ENCODE assay signal across 12 mouse cellular contexts in the genomic region with DNA sequence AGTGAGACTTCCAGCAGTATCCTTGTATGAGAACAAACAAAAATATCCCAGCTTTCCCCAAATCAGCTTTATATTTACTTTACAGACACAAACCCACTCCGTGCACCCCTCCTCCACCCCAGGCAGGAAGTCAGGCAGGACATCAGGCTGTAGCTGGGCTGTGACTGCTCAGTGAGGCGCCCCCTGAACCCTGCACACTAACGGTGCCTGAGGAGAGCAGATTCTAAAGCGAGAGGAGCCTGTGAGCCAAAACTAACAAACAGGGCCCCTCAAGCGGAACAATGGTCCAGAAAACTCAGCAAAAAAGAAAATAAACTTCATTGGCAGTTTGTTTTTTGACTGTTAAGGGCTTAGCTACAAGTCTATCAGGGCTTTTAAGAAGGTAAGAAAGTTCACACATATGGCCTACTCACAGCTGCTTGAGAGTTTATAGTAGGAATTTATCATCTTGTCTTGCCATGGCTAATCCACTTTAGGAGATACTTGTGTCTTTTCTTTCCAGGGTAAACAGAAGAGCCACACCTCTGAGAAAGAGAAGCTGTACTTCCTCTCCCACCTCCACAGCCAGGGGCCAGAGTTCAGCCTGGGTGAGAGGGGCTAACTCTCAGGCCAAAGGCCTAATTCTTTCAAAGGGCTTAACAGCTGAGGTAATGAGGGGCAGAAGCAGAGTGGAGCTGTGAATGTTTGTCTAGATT.
DNase-seq lines count a peak whose midpoint lies in the region; ATAC-seq lines count a peak whose summit lies in the region.
"Had no signal": no experiment of that assay in that cellular context is flagged by ENCODE, and none has a peak within 500 bp of the region (broad histone marks: within the 10 kb centered on the region; RNA-seq: fewer than 3 reads in every experiment).

No protein-coding gene starts in this region.

- H3K4me2 ChIP-seq in neural tube, embryonic 15.5 days = no peak overlapping the region
- H3K4me2 ChIP-seq in embryonic facial prominence, embryonic 14.5 days (ENCODE audit: low read depth, low read length) = no peak overlapping the region
- no peak overlapping the region for H3K4me2 ChIP-seq in neural tube, embryonic 11.5 days (ENCODE audit: low read depth)

- H3K4me1 ChIP-seq in neural tube, embryonic 15.5 days = no peaks in the 10 kb centered on the region
- peaks cover 7% of the 10 kb centered on the region for H3K4me1 ChIP-seq in embryonic facial prominence, embryonic 14.5 days (ENCODE audit: control insufficient read depth, insufficient read depth, low read length)
- no peaks in the 10 kb centered on the region for H3K4me1 ChIP-seq in neural tube, embryonic 11.5 days (ENCODE audit: control insufficient read depth, insufficient read depth, low read length)

- no peaks in the 10 kb centered on the region for H3K36me3 ChIP-seq in neural tube, embryonic 15.5 days
- H3K36me3 ChIP-seq in embryonic facial prominence, embryonic 14.5 days (ENCODE audit: control insufficient read depth, insufficient read depth, low read length) = no peaks in the 10 kb centered on the region
- no peaks in the 10 kb centered on the region for H3K36me3 ChIP-seq in neural tube, embryonic 11.5 days (ENCODE audit: control insufficient read depth, insufficient read depth, low read length)

- no peak for ATAC-seq in neural tube, embryonic 15.5 days (ENCODE audit: low FRiP score)
- ATAC-seq in embryonic facial prominence, embryonic 14.5 days (ENCODE audit: low read depth) = peak; percentile 65; the same call in 1 of the 2 replicates
- no peak for ATAC-seq in neural tube, embryonic 11.5 days (ENCODE audit: insufficient read depth, low FRiP score, low TSS enrichment)
- ATAC-seq: forebrain, embryonic 16.5 days had no signal

- H3K9me3 ChIP-seq in neural tube, embryonic 15.5 days (replicated peaks) = no peaks in the 10 kb centered on the region
- no peaks in the 10 kb centered on the region for H3K9me3 ChIP-seq in embryonic facial prominence, embryonic 14.5 days (ENCODE audit: control insufficient read depth, low read length)
- no peaks in the 10 kb centered on the region for H3K9me3 ChIP-seq in neural tube, embryonic 11.5 days (ENCODE audit: control insufficient read depth, low read length)

- H3K4me3 ChIP-seq in neural tube, embryonic 15.5 days (replicated peaks) = no peak overlapping the region
- H3K4me3 ChIP-seq in embryonic facial prominence, embryonic 14.5 days (ENCODE audit: low read depth, low read length) = no peak overlapping the region
- H3K4me3 ChIP-seq in neural tube, embryonic 11.5 days (ENCODE audit: low read depth, low read length) = no peak overlapping the region
- H3K4me3 ChIP-seq: layer of hippocampus, adult 2 months had no signal

- WGBS in neural tube, embryonic 15.5 days = 22% methylated on average over 5 of the region's 5 CpGs
- WGBS in embryonic facial prominence, embryonic 14.5 days = 26% methylated on average over 5 of the region's 5 CpGs
- 13% methylated on average over 5 of the region's 5 CpGs for WGBS in neural tube, embryonic 11.5 days

- no peak overlapping the region for H3K27ac ChIP-seq in neural tube, embryonic 15.5 days (replicated peaks)
- no peak overlapping the region; the same call in 1 of the 2 replicates for H3K27ac ChIP-seq in embryonic facial prominence, embryonic 14.5 days (replicated peaks; ENCODE audit: low read depth, low read length)
- H3K27ac ChIP-seq in neural tube, embryonic 11.5 days (ENCODE audit: low read depth, low read length) = no peak overlapping the region
- H3K27ac ChIP-seq: layer of hippocampus, adult 2 months; macrophage had no signal

- H3K27me3 ChIP-seq in neural tube, embryonic 15.5 days (replicated peaks) = no peaks in the 10 kb centered on the region
- H3K27me3 ChIP-seq in embryonic facial prominence, embryonic 14.5 days (replicated peaks; ENCODE audit: control insufficient read depth, insufficient read depth, low read length) = no peaks in the 10 kb centered on the region
- H3K27me3 ChIP-seq in neural tube, embryonic 11.5 days (ENCODE audit: control insufficient read depth, insufficient read depth, low read length) = no peaks in the 10 kb centered on the region

- peak; percentile 49 for DNase-seq in neural tube, embryonic 10.5 days (ENCODE audit: extremely low spot score, low spot score)
- peak; percentile 66 for DNase-seq in embryonic facial prominence, embryonic 14.5 days (ENCODE audit: low spot score)
- DNase-seq in kidney, adult 8-10 months = peak; percentile 9 to 13
- peak; percentile 29 for DNase-seq in neural tube, embryonic 11.5 days (ENCODE audit: low spot score)
- no peak for DNase-seq in frontal cortex, postnatal 36 days (ENCODE audit: low spot score in 2 of 2)
- no peak for DNase-seq in urinary bladder, postnatal 14 days (ENCODE audit: low spot score)
- DNase-seq: cerebellum, adult 9-11 months; retina, postnatal 1 day had no signal

- H3K9ac ChIP-seq in neural tube, embryonic 15.5 days (replicated peaks) = no peak overlapping the region
- H3K9ac ChIP-seq in embryonic facial prominence, embryonic 14.5 days (ENCODE audit: low read depth, low read length) = no peak overlapping the region
- no peak overlapping the region for H3K9ac ChIP-seq in neural tube, embryonic 11.5 days (ENCODE audit: low read length)

Comparison
In these comparisons a context has a peak if more than half of its experiments do, and no peak if none do; other contexts are left out.
1. DNase-seq: peak in neural tube, embryonic 10.5 days (single experiment), embryonic facial prominence, embryonic 14.5 days (single experiment), kidney, adult 8-10 months (2 of 2) and neural tube, embryonic 11.5 days (single experiment); none in frontal cortex, postnatal 36 days (0 of 2) and urinary bladder, postnatal 14 days (single experiment).